Mouse (Mus musculus) liver, embryonic 14.5 days (tissue): Measurements from ENCODE around the gene Pbx1. TPM values are rescaled to one million over a fixed set of nuclear protein-coding genes. Genes with fewer than 3 reads are reported as not detected.

Experiments used
- ATAC-seq: fragments of 200-750 bp; cut with Nextera tagmentation; 2 replicates; pipeline ENCODE4 v1.8.0; 2017; ENCODE audit warnings: moderate number of reproducible peaks, mild to moderate bottlenecking, moderate library complexity; ENCODE audit not compliant: insufficient read depth
- DNase-seq, 3 experiments: peaks; one replicate each; pipeline ENCODE4 v3.0.0-alpha.2; 2012 to 2013; ENCODE audit warnings: low read depth in 3 of 3, low spot score in 3 of 3
- H3K27ac ChIP-seq: fragments of 300-500 bp; sonication (generic); 2 replicates; pipeline ENCODE4 v1.5.1; 2014; ENCODE audit warnings: moderate library complexity, mild to moderate bottlenecking, control low read depth, inconsistent platforms
- H3K27me3 ChIP-seq: fragments of 300-500 bp; sonication (generic); 2 replicates; pipeline ENCODE4 v1.6.1; 2014; ENCODE audit warnings: mild to moderate bottlenecking, low read length, moderate library complexity; ENCODE audit not compliant: control insufficient read depth, insufficient read depth
- H3K36me3 ChIP-seq: fragments of 300-500 bp; sonication (generic); replicated peaks from 2 replicates; pipeline ENCODE4 v1.6.1; 2014; ENCODE audit warnings: low read depth; ENCODE audit not compliant: control insufficient read depth, insufficient read depth
- H3K4me1 ChIP-seq, 2 experiments: fragments of 200-500 bp in 1 of 2; fragments of 300-500 bp in 1 of 2; sonication (generic) in 1 of 2; replicated peaks; 2 replicates each; pipeline ENCODE4 v1.6.1; 2012 to 2014; ENCODE audit warnings: antibody characterized with exemption in 1 of 2, inconsistent platforms in 1 of 2, low read length in 1 of 2; ENCODE audit not compliant: control insufficient read depth in 2 of 2, insufficient read depth in 2 of 2
- H3K4me2 ChIP-seq: fragments of 300-500 bp; sonication (generic); 2 replicates; pipeline ENCODE4 v1.6.1; 2014; ENCODE audit warnings: low read depth, mild to moderate bottlenecking, control low read depth, moderate library complexity
- H3K4me3 ChIP-seq, 2 experiments: fragments of 200-500 bp in 1 of 2; fragments of 300-500 bp in 1 of 2; sonication (generic) in 1 of 2; 2 replicates each; pipeline ENCODE4 v1.5.1; 2012 to 2014; ENCODE audit warnings: low read depth in 2 of 2, low read length in 2 of 2, mild to moderate bottlenecking in 2 of 2, control low read depth in 1 of 2, inconsistent platforms in 1 of 2, moderate library complexity in 1 of 2; ENCODE audit not compliant: insufficient read depth in 1 of 2
- H3K9ac ChIP-seq: fragments of 300-500 bp; sonication (generic); replicated peaks from 2 replicates; pipeline ENCODE4 v1.6.1; 2014; ENCODE audit warnings: mild to moderate bottlenecking, control low read depth, moderate library complexity
- H3K9me3 ChIP-seq: fragments of 300-500 bp; sonication (generic); 2 replicates; pipeline ENCODE4 v1.6.1; 2016; ENCODE audit warnings: low read length, mixed read lengths; ENCODE audit not compliant: control insufficient read depth
- CTCF ChIP-seq: IDR thresholded peaks from 2 replicates; pipeline ENCODE4 v1.5.1; 2016; ENCODE audit warnings: antibody characterized with exemption, low read depth, control low read depth
- EP300 ChIP-seq: IDR thresholded peaks from 2 replicates; pipeline ENCODE4 v1.6.1; 2016; ENCODE audit warnings: antibody characterized with exemption, low read depth
- WGBS: fragments of 180-500 bp; shearing (Covaris S2); extraction: QIAGEN DNeasy Blood & Tissue Kit; methylation state at CpG from one replicate; pipeline ENCODE4 v1.1.7; 2014; ENCODE audit not compliant: insufficient replicate concordance; 5-methylcytosine and 5-hydroxymethylcytosine counted together
- polyA plus RNA-seq, 2 experiments: library from polyadenylated mRNA; depleted of rRNA in 1 of 2; stranded (reverse) in 1 of 2; unstranded in 1 of 2; fragments of >200 nt; fragmentation: Nextera tagmentation in 1 of 2; extraction: Ambion mirVana in 1 of 2; gene quantifications; 2 replicates each; pipeline versions ENCODE4 v1.2.1 to v1.2.3; 2012 to 2014

The Pbx1 gene
- polyA plus RNA-seq, 2 experiments: 1.7 to 2.7 TPM

- TF ChIP-seq EP300: no peak
- no peak for ATAC-seq
- H3K9me3 ChIP-seq: no peaks in the 10 kb centered on the region
- no peak overlapping the region for H3K9ac ChIP-seq
- 0 out of 4 replicates have a peak, but pooled peaks cover 0 to 2% of the 10 kb centered on the region in 2 experiments for H3K4me1 ChIP-seq
- DNase-seq: no peak
- H3K36me3 ChIP-seq: no peaks in the 10 kb centered on the region
- H3K27ac ChIP-seq: no peak overlapping the region
- H3K4me3 ChIP-seq: no peak overlapping the region
- no peaks in the 10 kb centered on the region for H3K27me3 ChIP-seq
- WGBS: 31% methylated on average over 7 of the region's 7 CpGs
- H3K4me2 ChIP-seq: no peak overlapping the region
Measured at GRCm38 (mm10) chr1:168225595-168226127, 206.4 kb downstream of the Pbx1 start.

DNA sequence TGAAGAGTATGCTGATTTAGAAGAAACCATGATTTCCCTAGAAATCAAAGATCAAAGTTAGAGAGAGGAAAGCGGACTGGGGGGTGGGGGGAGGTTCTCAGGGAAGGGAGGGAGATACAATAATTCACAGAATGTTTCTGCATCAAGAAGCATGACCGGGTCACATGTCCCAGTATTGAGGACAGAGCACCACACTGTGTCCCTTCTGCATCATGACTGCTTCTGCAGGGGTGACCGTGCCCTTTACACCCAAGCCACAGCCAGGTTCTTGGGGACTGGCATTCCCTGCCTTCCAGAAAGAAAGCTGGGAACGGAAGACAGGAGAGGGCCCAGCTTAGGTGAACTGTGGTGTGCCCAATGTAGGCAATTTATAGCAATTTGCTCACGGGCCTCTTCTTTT is 207.9 kb downstream of the Pbx1 start:
- no peaks in the 10 kb centered on the region for H3K9me3 ChIP-seq
- no peaks in the 10 kb centered on the region for H3K36me3 ChIP-seq
- 59% methylated on average over 5 of the region's 5 CpGs for WGBS
- H3K9ac ChIP-seq: no peak overlapping the region
- ATAC-seq: no peak
- DNase-seq: no peak
- TF ChIP-seq EP300: no peak
- TF ChIP-seq CTCF: no peak
- H3K4me1 ChIP-seq: 0 out of 4 replicates have a peak, but pooled peaks cover 0 to 2% of the 10 kb centered on the region in 2 experiments
- H3K4me3 ChIP-seq: no peak overlapping the region
- no peak overlapping the region for H3K27ac ChIP-seq
- H3K27me3 ChIP-seq: no peaks in the 10 kb centered on the region
- H3K4me2 ChIP-seq: no peak overlapping the region

DNA sequence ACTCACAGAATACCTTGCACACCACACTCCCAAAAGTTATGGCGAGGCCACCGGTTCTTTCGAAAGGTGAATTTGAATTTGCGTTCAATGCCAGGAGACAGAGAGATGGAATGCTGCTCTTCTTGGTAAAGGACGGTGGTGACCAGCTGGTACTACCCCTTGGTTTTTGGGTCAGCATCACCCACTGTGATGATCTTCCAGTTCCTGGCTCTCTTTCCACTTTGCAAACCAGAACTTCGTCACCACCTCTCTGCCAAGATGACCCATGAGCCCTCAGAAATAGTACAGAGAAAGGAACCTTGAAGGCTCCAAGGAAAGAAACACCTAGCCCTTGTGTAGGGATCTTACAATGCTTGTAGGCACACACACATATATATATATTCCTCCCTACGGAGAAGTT is 209.3 kb downstream of the Pbx1 start:
- H3K9ac ChIP-seq: no peak overlapping the region
- no peak overlapping the region for H3K27ac ChIP-seq
- H3K4me1 ChIP-seq: 0 out of 4 replicates have a peak, but pooled peaks cover 0 to 2% of the 10 kb centered on the region in 2 experiments
- H3K9me3 ChIP-seq: no peaks in the 10 kb centered on the region
- TF ChIP-seq CTCF: no peak
- TF ChIP-seq EP300: no peak
- H3K27me3 ChIP-seq: no peaks in the 10 kb centered on the region
- no peak for ATAC-seq
- DNase-seq: no peak
- H3K4me3 ChIP-seq: no peak overlapping the region
- H3K4me2 ChIP-seq: no peak overlapping the region
- H3K36me3 ChIP-seq: no peaks in the 10 kb centered on the region
- WGBS: 79% methylated on average over 7 of the region's 7 CpGs

GRCm38 (mm10) chr1:168221071-168221521 is 211.0 kb downstream of the Pbx1 start:
- no peak for DNase-seq
- TF ChIP-seq EP300: no peak
- TF ChIP-seq CTCF: peak; percentile 26; the same call in 1 of the 2 replicates
- H3K9me3 ChIP-seq: no peaks in the 10 kb centered on the region
- WGBS: 67% methylated on average over 14 of the region's 14 CpGs
- no peaks in the 10 kb centered on the region for H3K4me1 ChIP-seq
- no peak for ATAC-seq
- no peak overlapping the region for H3K27ac ChIP-seq
- H3K9ac ChIP-seq: no peak overlapping the region
- no peaks in the 10 kb centered on the region for H3K27me3 ChIP-seq
- no peak overlapping the region for H3K4me3 ChIP-seq
- H3K4me2 ChIP-seq: no peak overlapping the region
- no peaks in the 10 kb centered on the region for H3K36me3 ChIP-seq

DNA sequence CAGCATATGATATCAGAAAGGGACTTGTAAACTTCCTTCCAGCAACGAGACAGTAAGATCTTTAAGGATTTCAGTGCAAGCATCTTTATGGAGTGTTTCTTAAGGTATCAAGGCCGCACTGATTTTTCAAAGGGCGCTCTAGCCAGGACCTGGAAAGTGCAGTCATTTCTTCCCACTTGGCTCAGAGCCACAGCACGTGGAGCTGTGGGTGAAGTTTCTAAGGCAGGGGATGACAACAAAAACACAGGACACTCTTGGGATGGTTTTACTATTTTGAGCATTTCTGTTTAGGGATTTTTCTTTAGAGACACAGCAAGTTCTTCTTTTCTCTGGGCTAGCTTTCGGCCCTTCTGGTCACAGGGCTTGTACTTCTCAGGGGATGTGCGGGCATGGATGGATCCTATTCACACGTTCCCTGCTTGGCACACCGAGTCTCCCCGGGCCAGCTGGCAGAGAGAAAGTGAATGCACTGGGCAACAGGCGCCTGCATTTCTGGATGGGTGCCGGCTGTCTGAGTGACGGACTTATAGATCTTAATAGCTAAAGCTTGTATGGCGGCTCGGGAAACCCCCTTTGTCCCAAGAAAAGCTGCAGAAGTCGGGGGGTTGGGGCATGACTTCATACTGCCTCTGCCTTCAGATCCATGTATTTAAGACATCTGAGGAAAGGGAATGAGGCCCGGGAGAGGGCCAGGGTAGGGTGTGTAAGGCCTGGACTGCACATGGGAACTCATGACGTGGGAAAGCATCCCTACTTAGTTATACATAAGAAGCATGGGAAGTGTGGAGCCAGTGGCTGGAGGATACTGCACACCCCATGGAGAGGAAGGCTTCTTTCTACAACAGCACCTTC is 215.9 kb downstream of the Pbx1 start:
- no peak overlapping the region for H3K4me2 ChIP-seq
- H3K27ac ChIP-seq: no peak overlapping the region
- H3K9ac ChIP-seq: no peak overlapping the region
- H3K9me3 ChIP-seq: no peaks in the 10 kb centered on the region
- no peak overlapping the region for H3K4me3 ChIP-seq
- no peaks in the 10 kb centered on the region for H3K4me1 ChIP-seq
- DNase-seq (no peak), ATAC-seq (no peak)
- WGBS: 67% methylated on average over 17 of the region's 17 CpGs
- no peaks in the 10 kb centered on the region for H3K27me3 ChIP-seq
- TF ChIP-seq CTCF (no peak), EP300 (no peak)
- H3K36me3 ChIP-seq: no peaks in the 10 kb centered on the region
